Mouse (Mus musculus) stomach, embryonic 14.5 days (tissue): ENCODE measurements around the gene Twsg1. TPM values are rescaled to one million over a fixed set of nuclear protein-coding genes. Genes with fewer than 3 reads are reported as not detected.
A peak's percentile ranks its signal among the peaks of the same experiment; 100 is the strongest.

Experiments used
- ATAC-seq: fragments of 200-750 bp; cut with Nextera tagmentation; 2 replicates; pipeline ENCODE4 v1.8.0; 2017; ENCODE audit warnings: low read depth, moderate TSS enrichment; ENCODE audit not compliant: insufficient number of reproducible peaks, insufficient read depth, low FRiP score
- H3K27ac ChIP-seq: fragments of 300-500 bp; sonication (generic); 2 replicates; pipeline ENCODE4 v1.5.1; 2014; ENCODE audit warnings: mild to moderate bottlenecking, low read length, moderate library complexity, mixed read lengths
- H3K27me3 ChIP-seq: fragments of 300-500 bp; sonication (generic); 2 replicates; pipeline ENCODE4 v1.6.1; 2014; ENCODE audit warnings: low read length, control low read depth, mixed read lengths; ENCODE audit not compliant: control insufficient read depth, insufficient read depth
- H3K36me3 ChIP-seq: fragments of 300-500 bp; sonication (generic); 2 replicates; pipeline ENCODE4 v1.6.1; 2014; ENCODE audit warnings: mild to moderate bottlenecking, control low read depth, low read length, moderate library complexity, mixed read lengths; ENCODE audit not compliant: control insufficient read depth, insufficient read depth
- H3K4me1 ChIP-seq: fragments of 300-500 bp; sonication (generic); 2 replicates; pipeline ENCODE4 v1.6.1; 2014; ENCODE audit warnings: low read length, control low read depth, mixed read lengths; ENCODE audit not compliant: control insufficient read depth, insufficient read depth
- H3K4me2 ChIP-seq: fragments of 300-500 bp; sonication (generic); replicated peaks from 2 replicates; pipeline ENCODE4 v1.6.1; 2014; ENCODE audit warnings: low read depth, low read length, control low read depth
- H3K4me3 ChIP-seq: fragments of 300-500 bp; sonication (generic); 2 replicates; pipeline ENCODE4 v1.5.1; 2014; ENCODE audit warnings: low read depth, low read length, control low read depth
- H3K9ac ChIP-seq: fragments of 300-500 bp; sonication (generic); replicated peaks from 2 replicates; pipeline ENCODE4 v1.6.1; 2014; ENCODE audit warnings: low read depth, mild to moderate bottlenecking, control low read depth, low read length, moderate library complexity, mixed read lengths
- H3K9me3 ChIP-seq: fragments of 300-500 bp; sonication (generic); 2 replicates; pipeline ENCODE4 v1.6.1; 2016; ENCODE audit warnings: low read depth, low read length, control low read depth; ENCODE audit not compliant: control insufficient read depth
- WGBS: fragments of 180-500 bp; shearing (Covaris S2); extraction: QIAGEN DNeasy Blood & Tissue Kit; methylation state at CpG from one replicate; pipeline ENCODE4 v1.1.7; 2014; 5-methylcytosine and 5-hydroxymethylcytosine counted together
- polyA plus RNA-seq: library from polyadenylated mRNA; unstranded; fragments of >200 nt; fragmentation: Nextera tagmentation; extraction: Ambion mirVana; gene quantifications from 2 replicates; pipeline ENCODE4 v1.2.1, GENCODE M21; 2014

Twsg1 gene
- polyA plus RNA-seq, 1 experiment from 2014 or later, result 159 TPM

- H3K36me3 ChIP-seq, result no peaks in the 10 kb centered on the region
- ATAC-seq, result no peak
- no peak overlapping the region for H3K27ac ChIP-seq
- 72% methylated on average over 6 of the region's 6 CpGs for whole genome bisulfite sequencing
- no peak overlapping the region for H3K9ac ChIP-seq
- no peak overlapping the region for H3K4me3 ChIP-seq
- H3K27me3 ChIP-seq, result no peaks in the 10 kb centered on the region
- H3K9me3 ChIP-seq, result peaks cover 3% of the 10 kb centered on the region; the same call in 1 of the 2 replicates
- peaks cover 13% of the 10 kb centered on the region; the same call in 1 of the 2 replicates for H3K4me1 ChIP-seq
- H3K4me2 ChIP-seq, result no peak overlapping the region
Measured at GRCm38 (mm10) chr17:65902281-65902680, 48.7 kb downstream of the Twsg1 start.

- 55% methylated on average over 3 of the region's 3 CpGs for WGBS
- no peak overlapping the region for H3K27ac ChIP-seq
- no peak for ATAC-seq
Measured at GRCm38 (mm10) chr17:65896016-65896415, 55.0 kb downstream of the Twsg1 start.

GRCm38 (mm10) chr17:65889476-65889875 is 61.5 kb downstream of the Twsg1 start:
- no peaks in the 10 kb centered on the region for H3K27me3 ChIP-seq
- no peak overlapping the region for H3K27ac ChIP-seq
- H3K4me2 ChIP-seq, result no peak overlapping the region
- H3K4me3 ChIP-seq, result no peak overlapping the region
- peaks cover 5% of the 10 kb centered on the region; the same call in 1 of the 2 replicates for H3K4me1 ChIP-seq
- no peak for ATAC-seq
- H3K9me3 ChIP-seq, result no peaks in the 10 kb centered on the region
- WGBS, result 85% methylated on average over 5 of the region's 5 CpGs
- H3K36me3 ChIP-seq, result no peaks in the 10 kb centered on the region
- no peak overlapping the region for H3K9ac ChIP-seq

More at GRCm38 (mm10) chr17:65896016-65896415, 55.0 kb downstream of the Twsg1 start:
- Histone ChIP-seq H3K27me3 (no peaks in the 10 kb centered on the region), H3K4me1 (no peaks in the 10 kb centered on the region), H3K9ac (no peak overlapping the region), H3K36me3 (no peaks in the 10 kb centered on the region), H3K4me2 (no peak overlapping the region), H3K9me3 (no peaks in the 10 kb centered on the region), H3K4me3 (no peak overlapping the region)

DNA sequence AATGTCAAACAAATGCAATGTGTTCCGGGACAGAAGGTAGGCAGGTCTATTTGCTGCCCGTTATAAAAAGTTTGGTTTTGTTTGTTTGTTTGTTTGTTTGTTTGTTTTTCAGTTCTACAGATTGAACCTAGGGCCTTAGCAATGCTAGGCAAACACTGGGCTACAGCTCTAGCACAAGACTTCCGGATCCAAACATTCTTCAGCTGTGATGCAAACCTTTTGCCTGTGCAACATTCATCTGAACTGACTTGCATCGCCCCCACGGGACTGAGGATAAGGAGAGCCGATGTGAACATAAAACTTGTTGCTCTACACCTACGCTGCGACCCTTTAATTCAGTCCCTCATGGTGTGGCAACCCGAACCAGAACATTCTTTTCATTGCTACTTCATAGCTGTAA is 64.5 kb downstream of the Twsg1 start:
- Histone ChIP-seq H3K4me1 (peaks cover 12% of the 10 kb centered on the region; the same call in 1 of the 2 replicates), H3K9ac (no peak overlapping the region; the same call in 1 of the 2 replicates), H3K36me3 (no peaks in the 10 kb centered on the region), H3K27me3 (no peaks in the 10 kb centered on the region), H3K9me3 (no peaks in the 10 kb centered on the region), H3K27ac (peak overlapping the region; percentile 99; the same call in 1 of the 2 replicates), H3K4me2 (peak overlapping the region; percentile 68; the same call in 1 of the 2 replicates), H3K4me3 (peak overlapping the region; percentile 89; the same call in 1 of the 2 replicates)
- 62% methylated on average over 9 of the region's 9 CpGs for WGBS
- no peak for ATAC-seq

DNA sequence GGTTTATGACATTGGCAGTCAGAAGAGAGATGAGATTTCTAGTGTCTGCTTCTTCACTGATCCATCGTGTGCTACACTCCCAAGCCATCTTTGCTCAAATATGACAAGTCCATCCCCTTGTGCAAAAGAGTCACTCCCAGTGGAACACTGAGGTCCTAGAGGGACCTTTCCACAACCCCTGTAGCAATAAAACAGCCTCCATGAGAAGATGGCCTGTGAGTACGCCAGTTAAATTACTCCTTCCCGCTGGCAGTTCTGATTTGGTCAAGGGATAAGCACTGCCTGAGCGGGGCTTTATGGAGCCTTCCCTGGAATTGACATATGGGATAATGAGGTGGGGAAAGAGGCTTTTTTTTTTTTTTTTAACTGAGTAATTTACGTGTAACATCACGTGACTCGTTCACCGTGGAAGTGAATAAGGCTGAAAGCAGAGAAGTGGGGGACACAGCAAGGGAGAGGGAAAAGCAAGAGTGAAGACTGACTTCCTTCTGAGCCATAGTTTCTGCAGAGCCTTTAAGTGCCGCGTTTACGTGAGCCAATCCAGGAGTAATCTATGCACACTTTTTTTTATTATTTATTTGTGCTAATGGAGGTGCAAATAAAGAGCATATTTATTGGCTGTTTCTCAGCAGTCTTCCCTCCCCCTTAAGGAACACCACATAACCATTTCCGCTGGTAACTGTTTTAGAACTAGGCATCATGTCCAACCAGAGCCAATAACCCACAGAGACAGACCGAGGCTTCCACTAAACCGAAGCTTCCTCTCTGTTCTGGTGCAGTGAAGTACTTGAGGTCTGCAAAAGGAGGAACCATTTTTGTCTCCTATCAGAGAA is 65.1 kb downstream of the Twsg1 start, which contains the start of gene Ralbp1:
Gene Ralbp1 (minus strand): TSS at position 102 of the 833 bp plus-strand sequence.
- ATAC-seq, result no peak
- Histone ChIP-seq H3K4me3 (peak within 1 kb of the TSS; percentile 89), H3K4me1 (peaks cover 12% of the 10 kb centered on the region; the same call in 1 of the 2 replicates), H3K27ac (peak within 1 kb of the TSS; percentile 99), H3K9ac (peak within 1 kb of the TSS; percentile 79), H3K27me3 (no peaks in the 10 kb centered on the region), H3K4me2 (peak within 1 kb of the TSS; percentile 91), H3K9me3 (no peaks in the 10 kb centered on the region), H3K36me3 (no peaks in the 10 kb centered on the region)
- WGBS, result 7% methylated on average over 14 of the region's 14 CpGs

GRCm38 (mm10) chr17:65885398-65885696 is 65.7 kb downstream of the Twsg1 start:
- peak overlapping the region; percentile 89 for H3K4me3 ChIP-seq
- H3K4me2 ChIP-seq, result peak overlapping the region; percentile 68
- WGBS, result under 1% methylated on average over 11 of the region's 11 CpGs
- H3K4me1 ChIP-seq, result peaks cover 12% of the 10 kb centered on the region; the same call in 1 of the 2 replicates
- H3K9me3 ChIP-seq, result no peaks in the 10 kb centered on the region
- no peaks in the 10 kb centered on the region for H3K27me3 ChIP-seq
- ATAC-seq, result no peak
- no peaks in the 10 kb centered on the region for H3K36me3 ChIP-seq
- peak overlapping the region; percentile 99 for H3K27ac ChIP-seq
- H3K9ac ChIP-seq, result peak overlapping the region; percentile 45

- Histone ChIP-seq H3K36me3 (no peaks in the 10 kb centered on the region), H3K9ac (peak overlapping the region; percentile 79), H3K4me3 (peak overlapping the region; percentile 89), H3K27me3 (no peaks in the 10 kb centered on the region), H3K4me2 (peak overlapping the region; percentile 91), H3K27ac (peak overlapping the region; percentile 99), H3K4me1 (peaks cover 12% of the 10 kb centered on the region; the same call in 1 of the 2 replicates), H3K9me3 (no peaks in the 10 kb centered on the region)
- WGBS, result 0% methylated on average over 62 of the region's 67 CpGs
- peak; percentile 99 for ATAC-seq
Measured at GRCm38 (mm10) chr17:65884691-65885397, 66.2 kb downstream of the Twsg1 start.

GRCm38 (mm10) chr17:65884061-65884669 is 66.9 kb downstream of the Twsg1 start:
- peak overlapping the region; percentile 89 for H3K4me3 ChIP-seq
- peak overlapping the region; percentile 99 for H3K27ac ChIP-seq
- no peaks in the 10 kb centered on the region for H3K27me3 ChIP-seq
- no peaks in the 10 kb centered on the region for H3K36me3 ChIP-seq
- peak; percentile 18; the same call in 1 of the 2 replicates for ATAC-seq
- H3K9me3 ChIP-seq, result no peaks in the 10 kb centered on the region
- H3K4me2 ChIP-seq, result peak overlapping the region; percentile 91
- WGBS, result under 1% methylated on average over 47 of the region's 56 CpGs
- H3K4me1 ChIP-seq, result peaks cover 12% of the 10 kb centered on the region; the same call in 1 of the 2 replicates
- H3K9ac ChIP-seq, result peak overlapping the region; percentile 79
